Mouse (Mus musculus): ENCODE data around the gene Arv1. TPM values are rescaled to one million over a fixed set of nuclear protein-coding genes. Genes with fewer than 3 reads are reported as not detected.

Gene Arv1
- polyA plus RNA-seq, 1 experiment from 2014 or later: 28.1 TPM

GRCm38 (mm10) chr8:124695424-124696100 is 26.4 kb upstream of the Arv1 start:
- Histone ChIP-seq H3K4me1 (no peaks in the 10 kb centered on the region), H3K27ac (no peak overlapping the region), H3K4me3 (replicated peaks) (no peak overlapping the region), H3K4me2 (no peak overlapping the region), H3K9me3 (replicated peaks) (no peaks in the 10 kb centered on the region), H3K36me3 (peaks cover 73% of the 10 kb centered on the region), H3K9ac (no peak overlapping the region), H3K27me3 (no peaks in the 10 kb centered on the region)
- ATAC-seq (replicated peaks; ENCODE audit: low FRiP score): no peak
- 94% methylated on average over 22 of the region's 22 CpGs for WGBS

GRCm38 (mm10) chr8:124700271-124700670 is 21.7 kb upstream of the Arv1 start:
- no peak overlapping the region for H3K4me3 ChIP-seq (replicated peaks)
- H3K9me3 ChIP-seq (replicated peaks): no peaks in the 10 kb centered on the region
- H3K9ac ChIP-seq: no peak overlapping the region
- peaks cover 69% of the 10 kb centered on the region for H3K36me3 ChIP-seq
- no peak overlapping the region for H3K27ac ChIP-seq
- H3K4me1 ChIP-seq: no peaks in the 10 kb centered on the region
- WGBS: 93% methylated on average over 5 of the region's 5 CpGs
- ATAC-seq (replicated peaks; ENCODE audit: low FRiP score): no peak
- H3K27me3 ChIP-seq: no peaks in the 10 kb centered on the region
- H3K4me2 ChIP-seq: no peak overlapping the region

DNA sequence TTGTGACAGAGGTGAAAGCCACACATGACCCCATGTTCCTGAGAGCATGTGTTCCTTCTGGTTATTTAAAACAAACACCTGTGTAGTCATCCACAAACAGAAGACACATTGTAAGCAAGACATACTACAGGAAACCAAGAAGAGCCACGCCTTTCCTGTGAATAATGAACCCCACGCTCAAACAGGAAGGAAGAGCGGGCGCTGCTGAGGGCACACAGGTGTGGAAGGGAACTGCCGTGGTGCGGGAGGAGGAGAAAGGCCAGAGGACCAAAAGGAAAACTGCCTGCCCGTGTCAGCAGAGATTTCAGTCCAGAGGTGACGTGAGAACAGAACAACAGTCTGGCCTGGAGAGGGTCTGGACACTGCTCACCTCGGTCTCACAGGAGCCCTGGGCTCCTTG is 20.9 kb upstream of the Arv1 start:
- WGBS: 84% methylated on average over 9 of the region's 9 CpGs
- no peaks in the 10 kb centered on the region for H3K9me3 ChIP-seq (replicated peaks)
- no peak overlapping the region for H3K27ac ChIP-seq
- H3K4me1 ChIP-seq: no peaks in the 10 kb centered on the region
- H3K4me3 ChIP-seq (replicated peaks): no peak overlapping the region
- H3K4me2 ChIP-seq: no peak overlapping the region
- ATAC-seq (replicated peaks; ENCODE audit: low FRiP score): no peak
- no peak overlapping the region for H3K9ac ChIP-seq
- H3K27me3 ChIP-seq: no peaks in the 10 kb centered on the region
- H3K36me3 ChIP-seq: peaks cover 71% of the 10 kb centered on the region

DNA sequence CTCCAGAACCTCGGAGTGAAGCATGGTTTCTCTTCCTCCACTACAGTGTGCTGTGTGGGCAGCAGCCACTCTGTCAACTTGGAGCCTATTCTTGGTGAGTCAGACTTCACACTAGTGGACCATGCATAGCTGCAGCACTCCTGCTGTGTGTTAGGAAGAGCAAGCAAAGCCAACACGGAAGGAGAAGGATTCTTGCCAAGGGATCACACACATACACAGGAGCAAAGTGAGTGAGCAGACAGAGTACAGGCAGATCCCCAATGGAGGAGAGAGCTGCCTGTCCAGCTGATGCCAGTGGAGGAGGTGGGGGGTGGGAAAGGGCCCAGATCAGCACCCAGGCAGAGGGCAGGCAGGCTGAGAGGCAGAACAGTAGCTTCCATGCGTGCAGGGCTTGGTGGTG is 19.8 kb upstream of the Arv1 start:
- Histone ChIP-seq H3K27ac (no peak overlapping the region), H3K9ac (no peak overlapping the region), H3K9me3 (replicated peaks) (no peaks in the 10 kb centered on the region), H3K4me1 (no peaks in the 10 kb centered on the region), H3K27me3 (no peaks in the 10 kb centered on the region), H3K4me3 (replicated peaks) (no peak overlapping the region), H3K36me3 (peaks cover 75% of the 10 kb centered on the region), H3K4me2 (no peak overlapping the region)
- no peak for ATAC-seq (replicated peaks; ENCODE audit: low FRiP score)
- WGBS: 87% methylated on average over 3 of the region's 3 CpGs

GRCm38 (mm10) chr8:124703526-124703925 is 18.4 kb upstream of the Arv1 start:
- no peak overlapping the region for H3K9ac ChIP-seq
- peaks cover 71% of the 10 kb centered on the region for H3K36me3 ChIP-seq
- H3K27ac ChIP-seq: no peak overlapping the region
- 76% methylated on average over 4 of the region's 4 CpGs for WGBS
- no peaks in the 10 kb centered on the region for H3K9me3 ChIP-seq (replicated peaks)
- no peak overlapping the region for H3K4me3 ChIP-seq (replicated peaks)
- H3K4me2 ChIP-seq: no peak overlapping the region
- no peak for ATAC-seq (replicated peaks; ENCODE audit: low FRiP score)
- H3K4me1 ChIP-seq: no peaks in the 10 kb centered on the region
- H3K27me3 ChIP-seq: no peaks in the 10 kb centered on the region

GRCm38 (mm10) chr8:124704376-124704775 is 17.6 kb upstream of the Arv1 start:
- 80% methylated on average over 4 of the region's 4 CpGs for WGBS
- no peak for ATAC-seq (replicated peaks; ENCODE audit: low FRiP score)
- no peak overlapping the region for H3K4me3 ChIP-seq (replicated peaks)
- peaks cover 73% of the 10 kb centered on the region for H3K36me3 ChIP-seq
- no peak overlapping the region for H3K9ac ChIP-seq
- H3K4me1 ChIP-seq: no peaks in the 10 kb centered on the region
- H3K9me3 ChIP-seq (replicated peaks): no peaks in the 10 kb centered on the region
- H3K27me3 ChIP-seq: no peaks in the 10 kb centered on the region
- no peak overlapping the region for H3K27ac ChIP-seq
- H3K4me2 ChIP-seq: no peak overlapping the region

DNA sequence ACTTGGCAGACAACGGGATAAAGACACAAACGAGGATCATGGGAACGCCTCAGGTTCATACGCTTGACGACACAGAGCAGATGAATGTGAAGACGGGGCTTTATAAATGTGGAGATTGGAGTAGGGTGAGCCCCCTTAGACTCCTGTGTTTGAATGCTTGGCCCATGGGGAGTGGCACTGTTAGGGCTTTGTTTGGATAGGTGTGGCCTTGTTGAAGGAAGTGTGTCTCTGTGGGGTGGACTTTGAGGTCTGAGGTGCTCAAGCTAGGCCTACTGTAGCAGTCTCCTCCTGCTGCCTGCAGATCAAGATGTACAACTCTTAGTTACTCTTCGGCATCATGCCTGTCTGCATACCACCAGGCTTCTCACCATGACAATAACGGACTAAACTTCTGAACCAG is 16.1 kb upstream of the Arv1 start:
- H3K9me3 ChIP-seq (replicated peaks): no peaks in the 10 kb centered on the region
- no peak overlapping the region for H3K4me2 ChIP-seq
- H3K36me3 ChIP-seq: peaks cover 71% of the 10 kb centered on the region
- no peak overlapping the region for H3K4me3 ChIP-seq (replicated peaks)
- no peaks in the 10 kb centered on the region for H3K27me3 ChIP-seq
- no peak overlapping the region for H3K9ac ChIP-seq
- H3K27ac ChIP-seq: no peak overlapping the region
- WGBS: 97% methylated on average over 8 of the region's 8 CpGs
- no peaks in the 10 kb centered on the region for H3K4me1 ChIP-seq
- no peak for ATAC-seq (replicated peaks; ENCODE audit: low FRiP score)

- H3K4me3 ChIP-seq (replicated peaks): no peak overlapping the region
- 90% methylated on average over 6 of the region's 6 CpGs for WGBS
- H3K36me3 ChIP-seq: peaks cover 57% of the 10 kb centered on the region
- H3K9ac ChIP-seq: no peak overlapping the region
- H3K27me3 ChIP-seq: no peaks in the 10 kb centered on the region
- no peak for ATAC-seq (replicated peaks; ENCODE audit: low FRiP score)
- no peaks in the 10 kb centered on the region for H3K9me3 ChIP-seq (replicated peaks)
- no peak overlapping the region for H3K4me2 ChIP-seq
- H3K27ac ChIP-seq: no peak overlapping the region
- H3K4me1 ChIP-seq: no peaks in the 10 kb centered on the region
Measured at GRCm38 (mm10) chr8:124713207-124713606, 8.7 kb upstream of the Arv1 start.

DNA sequence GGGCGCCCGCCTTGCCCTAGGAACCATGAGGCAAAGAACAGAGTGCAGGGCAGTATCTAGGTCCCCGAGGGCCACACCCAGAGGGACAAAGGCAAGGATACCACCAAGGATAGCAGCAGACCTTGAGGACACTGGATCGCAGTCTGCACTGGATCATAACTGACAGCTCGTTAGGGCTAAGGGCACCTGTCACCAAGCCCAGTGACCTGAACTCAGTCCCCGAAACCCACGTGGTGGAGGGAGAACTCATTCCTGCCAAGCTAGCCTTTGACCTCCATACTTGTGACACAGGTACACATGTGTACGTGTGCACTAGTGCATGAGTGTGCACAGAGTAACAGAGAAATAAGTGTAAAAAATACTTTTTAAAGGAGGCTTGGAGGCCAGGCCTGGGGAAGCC is 6.2 kb upstream of the Arv1 start:
- no peak for ATAC-seq (replicated peaks; ENCODE audit: low FRiP score)
- no peak overlapping the region for H3K9ac ChIP-seq
- 85% methylated on average over 8 of the region's 8 CpGs for WGBS

GRCm38 (mm10) chr8:124720133-124720532 is 1.8 kb upstream of the Arv1 start:
- WGBS: 78% methylated on average over 7 of the region's 7 CpGs
- Histone ChIP-seq H3K36me3 (0 out of 2 replicates have a peak, but pooled peaks cover 3% of the 10 kb centered on the region), H3K9ac (no peak overlapping the region), H3K4me3 (replicated peaks) (no peak overlapping the region), H3K9me3 (replicated peaks) (no peaks in the 10 kb centered on the region), H3K4me2 (peak overlapping the region; percentile 85; the same call in 1 of the 2 replicates), H3K27ac (no peak overlapping the region), H3K27me3 (no peaks in the 10 kb centered on the region), H3K4me1 (peaks cover 26% of the 10 kb centered on the region)
- ATAC-seq (replicated peaks; ENCODE audit: low FRiP score): no peak

More for the DNA sequence above, 6.2 kb upstream of the Arv1 start:
- no peak overlapping the region for H3K4me3 ChIP-seq (replicated peaks)
- H3K4me1 ChIP-seq: peaks cover 7% of the 10 kb centered on the region
- no peaks in the 10 kb centered on the region for H3K9me3 ChIP-seq (replicated peaks)
- peaks cover 38% of the 10 kb centered on the region for H3K36me3 ChIP-seq
- no peak overlapping the region for H3K27ac ChIP-seq
- no peak overlapping the region for H3K4me2 ChIP-seq
- H3K27me3 ChIP-seq: no peaks in the 10 kb centered on the region

- Histone ChIP-seq H3K4me1 (peaks cover 26% of the 10 kb centered on the region), H3K4me2 (peak overlapping the region; percentile 85), H3K4me3 (replicated peaks) (peak overlapping the region; percentile 87), H3K9ac (peak overlapping the region; percentile 81), H3K36me3 (peaks cover 12% of the 10 kb centered on the region), H3K27me3 (no peaks in the 10 kb centered on the region), H3K9me3 (replicated peaks) (no peaks in the 10 kb centered on the region), H3K27ac (peak overlapping the region; percentile 46; the same call in 1 of the 2 replicates)
- ATAC-seq (replicated peaks; ENCODE audit: low FRiP score): peak; percentile 71
- WGBS: 3% methylated on average over 30 of the region's 31 CpGs
Measured at GRCm38 (mm10) chr8:124720938-124721861, 739 bp upstream of the Arv1 start.

GRCm38 (mm10) chr8:124724301-124724700 is 2.4 kb downstream of the Arv1 start:
- Histone ChIP-seq H3K4me3 (replicated peaks) (no peak overlapping the region), H3K4me2 (no peak overlapping the region), H3K9me3 (replicated peaks) (no peaks in the 10 kb centered on the region), H3K9ac (no peak overlapping the region), H3K27me3 (no peaks in the 10 kb centered on the region), H3K27ac (no peak overlapping the region), H3K4me1 (peaks cover 26% of the 10 kb centered on the region), H3K36me3 (peaks cover 40% of the 10 kb centered on the region)
- 94% methylated on average over 7 of the region's 7 CpGs for WGBS
- no peak for ATAC-seq (replicated peaks; ENCODE audit: low FRiP score)
